Mouse (Mus musculus) lung, embryonic 14.5 days (tissue): ENCODE results near the gene Sem1. TPM values are rescaled to one million over a fixed set of nuclear protein-coding genes. Genes with fewer than 3 reads are reported as not detected.

ENCODE experiments used
- ATAC-seq: fragments of 200-750 bp; cut with Nextera tagmentation; 2 replicates; pipeline ENCODE4 v1.8.0; 2017; ENCODE audit warnings: mild to moderate bottlenecking, moderate TSS enrichment, moderate library complexity; ENCODE audit not compliant: insufficient read depth
- DNase-seq: peaks from one replicate; pipeline ENCODE4 v3.0.0-alpha.2; 2015
- H3K27ac ChIP-seq: fragments of 300-500 bp; sonication (generic); 2 replicates; pipeline ENCODE4 v1.5.1; 2014; ENCODE audit warnings: low read depth, mild to moderate bottlenecking, moderate library complexity
- H3K27me3 ChIP-seq: fragments of 300-500 bp; sonication (generic); 2 replicates; pipeline ENCODE4 v1.6.1; 2014; ENCODE audit warnings: low read length, control low read depth; ENCODE audit not compliant: insufficient read depth
- H3K36me3 ChIP-seq: fragments of 300-500 bp; sonication (generic); 2 replicates; pipeline ENCODE4 v1.6.1; 2014; ENCODE audit warnings: control low read depth; ENCODE audit not compliant: insufficient read depth
- H3K4me1 ChIP-seq: fragments of 300-500 bp; sonication (generic); 2 replicates; pipeline ENCODE4 v1.6.1; 2014; ENCODE audit warnings: antibody characterized with exemption, control low read depth; ENCODE audit not compliant: insufficient read depth
- H3K4me2 ChIP-seq: fragments of 300-500 bp; sonication (generic); 2 replicates; pipeline ENCODE4 v1.6.1; 2014; ENCODE audit warnings: mild to moderate bottlenecking
- H3K4me3 ChIP-seq: fragments of 300-500 bp; sonication (generic); 2 replicates; pipeline ENCODE4 v1.5.1; 2014; ENCODE audit warnings: low read depth, low read length
- H3K9ac ChIP-seq: fragments of 300-500 bp; sonication (generic); 2 replicates; pipeline ENCODE4 v1.6.1; 2014
- H3K9me3 ChIP-seq: fragments of 300-500 bp; sonication (generic); 2 replicates; pipeline ENCODE4 v1.6.1; 2016; ENCODE audit warnings: low read depth, low read length, control low read depth
- CTCF ChIP-seq: IDR thresholded peaks from 2 replicates; pipeline ENCODE4 v1.5.1; 2016; ENCODE audit warnings: antibody characterized with exemption, low read depth
- WGBS: fragments of 180-500 bp; shearing (Covaris S2); extraction: QIAGEN DNeasy Blood & Tissue Kit; methylation state at CpG from one replicate; pipeline ENCODE4 v1.1.7; 2014; 5-methylcytosine and 5-hydroxymethylcytosine counted together
- polyA plus RNA-seq: library from polyadenylated mRNA; unstranded; fragments of >200 nt; fragmentation: Nextera tagmentation; extraction: Ambion mirVana; gene quantifications from 2 replicates; pipeline ENCODE4 v1.2.1, GENCODE M21; 2014

Gene Sem1
- 263 and 276 TPM in 2 replicates for polyA plus RNA-seq

GRCm38 (mm10) chr6:6578304-6579149, at the start of gene Sem1:
TSS of gene Sem1 (minus strand) at chr6:6578663.
- WGBS: under 1% methylated on average over 59 of the region's 59 CpGs
- Histone ChIP-seq H3K4me3 (peak within 1 kb of the TSS; percentile 93), H3K27me3 (no peaks in the 10 kb centered on the region), H3K9me3 (no peaks in the 10 kb centered on the region), H3K27ac (peak within 1 kb of the TSS; percentile 91), H3K9ac (peak within 1 kb of the TSS; percentile 99), H3K4me1 (no peaks in the 10 kb centered on the region), H3K36me3 (no peaks in the 10 kb centered on the region), H3K4me2 (peak within 1 kb of the TSS; percentile 77)
- no peak for TF ChIP-seq CTCF
- ATAC-seq: peak; percentile 98
- peak; percentile 95 for DNase-seq

- no peak for TF ChIP-seq CTCF
- DNase-seq (peak; percentile 90), ATAC-seq (peak; percentile 91)
- H3K4me3 ChIP-seq: no peak overlapping the region
- H3K4me2 ChIP-seq: peak overlapping the region; percentile 40
- peak overlapping the region; percentile 69; the same call in 1 of the 2 replicates for H3K27ac ChIP-seq
- H3K4me1 ChIP-seq: peaks cover 9% of the 10 kb centered on the region; the same call in 1 of the 2 replicates
- H3K9ac ChIP-seq: no peak overlapping the region
- no peaks in the 10 kb centered on the region for H3K9me3 ChIP-seq
- no peaks in the 10 kb centered on the region for H3K36me3 ChIP-seq
- WGBS: 38% methylated on average over 16 of the region's 16 CpGs
- no peaks in the 10 kb centered on the region for H3K27me3 ChIP-seq
Observed at GRCm38 (mm10) chr6:6622846-6623749, 44.6 kb upstream of the Sem1 start.

- TF ChIP-seq CTCF: no peak
- H3K4me2 ChIP-seq: no peak overlapping the region
- H3K4me1 ChIP-seq: no peaks in the 10 kb centered on the region
- no peaks in the 10 kb centered on the region for H3K36me3 ChIP-seq
- H3K9me3 ChIP-seq: no peaks in the 10 kb centered on the region
- ATAC-seq: no peak
- 69% methylated on average over 8 of the region's 8 CpGs for WGBS
- no peak for DNase-seq
- no peak overlapping the region for H3K27ac ChIP-seq
- no peaks in the 10 kb centered on the region for H3K27me3 ChIP-seq
- H3K4me3 ChIP-seq: no peak overlapping the region
- no peak overlapping the region for H3K9ac ChIP-seq
Observed at GRCm38 (mm10) chr6:6603561-6604544, 25.4 kb upstream of the Sem1 start.

- no peak for TF ChIP-seq CTCF
- Histone ChIP-seq H3K9me3 (no peaks in the 10 kb centered on the region), H3K4me3 (no peak overlapping the region), H3K4me1 (no peaks in the 10 kb centered on the region), H3K4me2 (no peak overlapping the region), H3K36me3 (no peaks in the 10 kb centered on the region), H3K9ac (no peak overlapping the region), H3K27ac (no peak overlapping the region), H3K27me3 (no peaks in the 10 kb centered on the region)
- DNase-seq (peak; percentile 70), ATAC-seq (no peak; the same call in 1 of the 2 replicates)
- WGBS: 62% methylated on average over 2 of the region's 2 CpGs
Observed at GRCm38 (mm10) chr6:6586313-6586712, 7.8 kb upstream of the Sem1 start.

GRCm38 (mm10) chr6:6581849-6582248, 3.4 kb upstream of the Sem1 start:
- no peaks in the 10 kb centered on the region for H3K27me3 ChIP-seq
- H3K4me1 ChIP-seq: no peaks in the 10 kb centered on the region
- ATAC-seq (no peak), DNase-seq (no peak)
- no peak overlapping the region for H3K27ac ChIP-seq
- 60% methylated on average over 2 of the region's 2 CpGs for WGBS
- H3K9me3 ChIP-seq: no peaks in the 10 kb centered on the region
- H3K4me2 ChIP-seq: no peak overlapping the region
- no peak overlapping the region for H3K9ac ChIP-seq
- H3K4me3 ChIP-seq: no peak overlapping the region
- no peak for TF ChIP-seq CTCF
- H3K36me3 ChIP-seq: no peaks in the 10 kb centered on the region

GRCm38 (mm10) chr6:6577741-6578284, 650 bp downstream of the Sem1 start:
- Histone ChIP-seq H3K9ac (peak overlapping the region; percentile 99), H3K4me2 (peak overlapping the region; percentile 77), H3K4me1 (no peaks in the 10 kb centered on the region), H3K36me3 (no peaks in the 10 kb centered on the region), H3K9me3 (no peaks in the 10 kb centered on the region), H3K27ac (peak overlapping the region; percentile 91), H3K4me3 (peak overlapping the region; percentile 93), H3K27me3 (no peaks in the 10 kb centered on the region)
- DNase-seq (peak; percentile 20), ATAC-seq (peak; percentile 55; the same call in 1 of the 2 replicates)
- TF ChIP-seq CTCF: no peak
- 2% methylated on average over 17 of the region's 17 CpGs for WGBS
